In the genomic region with DNA sequence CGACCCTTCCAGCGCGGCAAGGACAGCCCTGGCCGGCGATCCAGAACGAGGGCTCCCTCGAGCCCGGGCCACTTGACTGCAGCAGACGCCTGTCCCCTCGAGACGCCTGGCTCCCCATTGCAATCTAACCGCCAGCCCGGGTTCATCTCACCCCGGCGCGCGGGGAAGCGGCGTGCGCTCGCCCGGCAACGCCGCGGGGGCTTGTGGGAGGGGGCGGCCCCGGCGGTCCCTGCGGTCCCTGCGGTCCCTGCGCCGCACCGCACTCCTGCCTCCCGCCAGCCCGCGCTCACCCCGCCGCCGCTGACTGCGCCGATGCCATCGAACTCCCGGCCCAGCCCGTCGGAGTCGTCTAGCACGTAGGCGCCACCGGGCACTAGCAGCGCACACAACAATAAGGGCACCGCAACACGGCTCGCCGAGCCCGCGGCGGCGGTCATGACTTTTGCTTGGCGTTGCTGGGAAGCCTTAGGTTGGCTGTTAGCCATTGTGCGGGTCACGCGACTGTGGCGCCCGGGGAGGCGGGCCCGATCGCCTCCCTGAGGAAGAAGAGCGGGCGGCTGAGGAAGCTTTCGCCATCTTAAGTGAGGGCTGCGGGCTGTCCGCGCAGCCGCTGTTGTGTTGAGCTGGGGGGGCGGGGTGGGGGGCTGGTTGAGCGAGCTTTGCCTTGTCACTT, we compare ENCODE assay signal across 8 mouse cellular contexts. TPM values are rescaled to one million over a fixed set of nuclear protein-coding genes. Genes with fewer than 3 reads are reported as not detected.
DNase-seq lines count a peak whose midpoint lies in the region; ATAC-seq lines count a peak whose summit lies in the region.

Gene Galc, minus strand, starts transcription at position 615 of the 673 bp plus-strand sequence.

- no peaks in the 10 kb centered on the region for H3K4me1 ChIP-seq in brown adipose tissue, adult 24 weeks (ENCODE audit: control insufficient read depth, insufficient read depth, insufficient read length, low read length)
- H3K4me1 ChIP-seq in heart, embryonic 12.5 days (replicated peaks) = peaks cover 9% of the 10 kb centered on the region
- 0 out of 2 replicates have a peak, but pooled peaks cover 5% of the 10 kb centered on the region for H3K4me1 ChIP-seq in kidney, embryonic 16.5 days (ENCODE audit: insufficient read depth, low read length)

- ATAC-seq in erythroid progenitor cell, adult 5-6 weeks (replicated peaks; ENCODE audit: low FRiP score, poor library complexity, severe bottlenecking) = peak; percentile 72
- ATAC-seq in heart, embryonic 12.5 days (ENCODE audit: insufficient number of reproducible peaks, low FRiP score) = peak; percentile 91
- peak; percentile 94 for ATAC-seq in kidney, embryonic 16.5 days (ENCODE audit: low FRiP score, low TSS enrichment)

- peak within 1 kb of the TSS; percentile 78 for H3K27ac ChIP-seq in brown adipose tissue, adult 24 weeks (replicated peaks; ENCODE audit: low read depth, low read length)
- peak within 1 kb of the TSS; percentile 97 for H3K27ac ChIP-seq in heart, embryonic 12.5 days (ENCODE audit: poor library complexity, severe bottlenecking)
- peak within 1 kb of the TSS; percentile 96 for H3K27ac ChIP-seq in kidney, embryonic 16.5 days (ENCODE audit: low read length)

- H3K4me2 ChIP-seq in heart, embryonic 12.5 days = peak within 1 kb of the TSS; percentile 81
- H3K4me2 ChIP-seq in kidney, embryonic 16.5 days (replicated peaks; ENCODE audit: low read depth, low read length) = peak within 1 kb of the TSS; percentile 75

- DNase-seq in CD4-positive helper T cell, adult 2 months (ENCODE audit: low read depth, low spot score) = peak; percentile 86
- DNase-seq in liver = peak; percentile 84
- DNase-seq in monocyte, adult 2 months (ENCODE audit: low read depth in 1 of 2, low spot score in 2 of 2) = peak; percentile 38 to 75
- DNase-seq in spleen, postnatal 14 days (ENCODE audit: low spot score in 2 of 2) = peak; percentile 61 to 63

- no peaks in the 10 kb centered on the region for H3K36me3 ChIP-seq in heart, embryonic 12.5 days
- 0 out of 2 replicates have a peak, but pooled peaks cover 3% of the 10 kb centered on the region for H3K36me3 ChIP-seq in kidney, embryonic 16.5 days (ENCODE audit: insufficient read depth, low read length)

- peak within 1 kb of the TSS; percentile 93 for H3K9ac ChIP-seq in heart, embryonic 12.5 days
- H3K9ac ChIP-seq in kidney, embryonic 16.5 days (replicated peaks; ENCODE audit: low read length) = peak within 1 kb of the TSS; percentile 97

- under 1% methylated on average over 73 of the region's 76 CpGs for WGBS in heart, embryonic 12.5 days
- under 1% methylated on average over 74 of the region's 76 CpGs for WGBS in kidney, embryonic 16.5 days

- H3K27me3 ChIP-seq in heart, embryonic 12.5 days (replicated peaks) = no peaks in the 10 kb centered on the region
- H3K27me3 ChIP-seq in kidney, embryonic 16.5 days (ENCODE audit: insufficient read depth, low read length) = no peaks in the 10 kb centered on the region

- no peaks in the 10 kb centered on the region for H3K9me3 ChIP-seq in heart, embryonic 12.5 days (replicated peaks)
- H3K9me3 ChIP-seq in kidney, embryonic 16.5 days (ENCODE audit: low read length) = no peaks in the 10 kb centered on the region

- peak within 1 kb of the TSS; percentile 93 for H3K4me3 ChIP-seq in brown adipose tissue, adult 24 weeks (ENCODE audit: insufficient read depth, low read depth, low read length)
- peak within 1 kb of the TSS; percentile 86 for H3K4me3 ChIP-seq in heart, embryonic 12.5 days
- H3K4me3 ChIP-seq in kidney, embryonic 16.5 days (ENCODE audit: low read length) = peak within 1 kb of the TSS; percentile 88

RNA-seq across cellular contexts. Expression of gene Galc, which starts in this region (rescaled TPM):
- polyA plus RNA-seq in brown adipose tissue, adult 24 weeks (2012; ENCODE audit: insufficient read depth, insufficient read length, missing spikeins) = 12.9 and 19.5 TPM in 2 replicates
- 5.0 and 11.9 TPM in 2 replicates for total RNA-seq in erythroid progenitor cell, adult 5-6 weeks (2015; ENCODE audit: low replicate concordance)
- total RNA-seq in erythroid progenitor cell, adult 5-6 weeks (2017; ENCODE audit: low replicate concordance) = 1.6 and 6.2 TPM in 2 replicates
- 8.5 and 9.2 TPM in 2 replicates for polyA plus RNA-seq in heart, embryonic 12.5 days (2016; fragmentation: Nextera tagmentation; extraction: Ambion mirVana)
- polyA plus RNA-seq in kidney, embryonic 16.5 days (2015; fragmentation: Nextera tagmentation; extraction: Ambion mirVana) = 14.6 and 16.1 TPM in 2 replicates

Comparison
In these comparisons a context has a peak if more than half of its experiments do, and no peak if none do; other contexts are left out.
1. Peak in every context shown above with its lines: DNase-seq, ATAC-seq, H3K4me3 ChIP-seq and H3K27ac ChIP-seq.